Mouse (Mus musculus) ovary, adult 18-20 months (tissue): ENCODE results near the gene Nova1.

ENCODE experiments used
- DNase-seq: peaks from one replicate; pipeline ENCODE4 v3.0.0; 2022; ENCODE audit warnings: low spot score, mixed read lengths

Nova1 gene

GRCm38 (mm10) chr12:46666706-46667105 is 152.0 kb downstream of the Nova1 start:
- DNase-seq: no peak

- DNase-seq: no peak
Measured at GRCm38 (mm10) chr12:46646139-46646611, 172.6 kb downstream of the Nova1 start.

- DNase-seq: no peak
Measured at GRCm38 (mm10) chr12:46645365-46645962, 173.3 kb downstream of the Nova1 start.
